Mouse (Mus musculus): ENCODE data around the gene Nudc.

Nudc gene

DNA sequence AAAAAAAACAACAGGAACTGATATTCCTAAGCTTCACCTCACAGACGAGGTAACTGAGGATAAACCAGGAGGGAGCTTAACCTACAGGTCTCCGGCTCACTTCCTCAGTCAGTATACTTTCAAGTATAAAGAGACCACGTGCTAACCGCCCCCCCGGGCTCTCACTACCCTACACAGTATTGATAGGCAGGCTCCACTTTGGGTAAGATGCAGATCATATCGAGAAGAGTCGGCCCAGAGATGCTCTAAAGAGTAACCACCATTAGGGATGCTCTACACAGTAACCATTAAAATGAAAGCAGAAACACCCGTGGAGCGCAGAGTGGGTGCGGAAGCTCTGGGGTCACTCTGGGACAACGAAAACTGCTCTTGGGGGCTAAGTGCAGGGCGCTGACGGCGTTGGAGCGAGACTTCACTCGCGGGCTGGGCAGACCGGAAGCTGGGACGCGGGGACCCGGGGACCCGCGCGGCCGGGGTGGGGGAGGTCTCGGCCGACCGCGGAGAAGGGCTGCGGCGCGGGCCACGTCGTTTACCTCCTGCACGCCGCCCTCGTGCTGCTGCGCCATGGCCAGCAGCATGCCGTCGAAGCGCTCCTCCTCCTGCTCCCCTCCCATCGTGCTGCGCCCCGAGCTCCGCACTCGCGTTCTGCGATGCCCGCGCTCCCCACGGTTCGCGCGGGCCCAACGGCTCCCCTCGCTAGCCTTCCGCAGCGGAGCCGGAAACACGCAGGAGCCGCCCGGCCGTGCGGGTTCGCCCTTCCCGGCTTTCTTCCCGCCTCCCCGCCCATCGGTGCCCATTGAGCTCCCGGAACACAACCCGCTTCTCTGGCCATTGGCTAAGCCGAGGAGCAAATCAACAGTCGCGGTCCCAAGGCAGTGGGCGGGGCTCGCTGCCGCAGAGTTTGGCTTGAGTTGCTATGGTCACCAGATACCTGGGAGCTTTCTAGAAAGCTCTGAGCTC lies at the start of gene Nudc:
Nudc (minus strand) TSS at position 725 of the 960 bp plus-strand sequence.
- peak; percentile 98 for DNase-seq (ENCODE audit: low spot score)

DNA sequence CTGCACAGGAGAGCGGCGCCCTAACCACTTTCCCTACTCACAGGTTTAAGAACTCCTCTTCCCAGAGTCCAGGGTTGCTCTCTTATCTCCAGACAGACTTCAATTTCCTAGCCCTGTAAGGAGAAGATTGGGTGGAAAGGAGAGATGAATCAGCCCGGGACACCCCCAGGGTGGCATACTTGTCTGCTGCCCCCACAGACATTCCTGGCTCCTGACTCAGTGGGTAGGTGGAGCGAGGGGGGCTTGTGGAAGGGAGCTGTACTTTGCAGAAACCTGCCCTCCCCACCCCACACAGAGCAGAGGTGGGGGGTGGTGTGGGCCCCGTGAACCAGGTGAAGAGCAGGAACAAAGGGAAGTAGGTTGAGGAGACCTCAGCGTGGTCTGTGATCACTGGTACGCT lies 49.7 kb upstream of the Nudc start:
- no peak for DNase-seq (ENCODE audit: low spot score)

DNA sequence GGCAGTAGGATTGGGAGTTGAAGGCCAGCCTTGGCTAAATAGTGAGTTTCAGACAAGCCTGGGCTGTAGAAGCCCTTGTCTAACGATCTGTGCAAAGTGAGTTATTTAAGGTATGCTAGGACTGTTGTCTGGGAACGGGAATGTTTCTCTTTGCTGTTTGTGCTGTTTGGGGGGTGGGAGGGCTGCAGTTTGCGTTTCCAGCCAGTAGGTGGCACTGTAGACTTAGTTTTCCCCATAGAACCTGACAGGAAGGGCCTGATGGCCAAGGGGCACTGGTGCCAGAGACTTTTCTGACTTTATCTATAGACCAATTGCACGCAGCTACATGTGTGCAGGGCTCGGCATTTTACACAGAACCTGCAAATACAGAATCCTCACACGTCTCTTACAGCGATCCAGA lies 46.8 kb upstream of the Nudc start:
- peak; percentile 73 for DNase-seq (ENCODE audit: low spot score)

DNA sequence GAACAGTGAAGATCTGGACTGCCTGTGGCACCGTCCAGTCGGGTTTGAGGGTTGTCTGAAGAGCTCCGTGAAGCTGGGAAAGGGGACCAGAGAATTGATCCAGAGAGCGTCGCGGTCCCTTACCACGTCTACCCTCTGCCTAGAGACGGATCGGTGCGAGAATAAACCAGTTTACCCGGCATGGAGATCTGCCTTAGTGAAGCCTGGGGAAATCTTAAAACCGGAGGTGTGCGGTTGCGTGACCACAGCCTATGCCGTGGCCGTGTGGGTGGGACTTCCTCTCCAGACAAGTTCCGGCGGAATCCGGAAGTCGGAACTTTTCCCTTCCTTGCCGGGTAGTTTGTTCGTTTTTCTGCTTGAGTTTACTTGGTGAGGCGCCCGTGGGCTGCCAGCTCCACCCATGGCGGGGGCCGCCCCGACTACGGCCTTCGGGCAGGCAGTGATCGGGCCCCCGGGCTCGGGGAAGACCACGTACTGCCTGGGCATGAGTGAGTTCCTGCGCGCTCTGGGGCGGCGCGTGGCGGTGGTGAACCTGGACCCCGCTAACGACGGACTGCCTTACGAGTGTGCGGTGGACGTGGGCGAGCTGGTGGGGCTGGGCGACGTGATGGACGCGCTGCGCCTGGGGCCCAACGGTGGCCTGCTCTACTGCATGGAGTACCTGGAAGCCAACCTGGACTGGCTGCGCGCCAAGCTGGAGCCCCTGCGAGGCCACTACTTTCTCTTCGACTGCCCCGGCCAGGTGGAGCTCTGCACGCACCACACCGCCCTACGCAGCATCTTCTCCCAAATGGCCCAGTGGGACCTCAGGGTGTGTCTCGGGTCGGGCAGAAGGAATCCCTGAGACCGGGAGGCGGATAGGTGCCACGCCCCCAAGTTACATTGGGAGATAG lies 38.5 kb upstream of the Nudc start, which contains the start of gene Gpn2:
Gpn2 (plus strand) TSS at position 304 of the 893 bp plus-strand sequence.
- DNase-seq (ENCODE audit: low spot score), result peak; percentile 84

DNA sequence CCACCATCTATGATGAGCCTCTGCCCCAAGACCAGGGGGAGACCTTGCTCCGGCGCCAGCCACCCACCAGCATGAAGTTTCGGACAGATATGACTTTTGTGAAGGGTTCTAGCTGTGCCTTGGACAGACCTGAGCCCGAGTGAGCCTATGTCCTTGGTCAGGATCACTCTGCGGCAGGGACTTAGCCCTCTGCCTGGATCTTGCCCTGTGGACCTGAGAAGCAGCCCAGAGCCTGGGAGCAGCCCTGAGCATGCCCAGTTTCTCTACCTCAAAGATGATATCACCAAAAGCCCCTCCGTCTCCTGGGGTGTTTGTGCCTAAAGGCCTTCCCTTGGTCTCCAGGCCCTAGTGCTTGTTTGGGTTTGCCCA lies 37.9 kb upstream of the Nudc start:
- no peak for DNase-seq (ENCODE audit: low spot score)

DNA sequence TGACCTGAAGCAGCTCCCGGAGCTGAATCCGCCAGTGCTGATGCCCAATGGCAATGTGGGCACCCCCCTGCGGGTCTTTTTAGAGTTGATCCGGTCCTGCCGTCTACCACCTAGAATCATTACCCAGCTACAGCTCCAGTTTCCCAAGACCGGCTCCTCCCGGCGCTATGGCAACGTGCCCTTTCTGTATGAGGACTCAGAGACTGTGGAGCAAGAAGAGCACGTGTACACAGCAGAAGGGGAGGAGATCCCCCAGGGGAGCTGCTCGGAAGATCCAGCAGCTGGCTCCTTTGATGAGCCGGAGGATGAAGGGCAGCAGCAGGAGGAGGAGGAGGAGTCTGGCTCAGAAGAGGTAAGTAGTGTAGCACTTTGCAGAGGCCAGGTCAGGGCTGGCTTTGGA lies 32.2 kb upstream of the Nudc start:
- no peak for DNase-seq (ENCODE audit: low spot score)

DNA sequence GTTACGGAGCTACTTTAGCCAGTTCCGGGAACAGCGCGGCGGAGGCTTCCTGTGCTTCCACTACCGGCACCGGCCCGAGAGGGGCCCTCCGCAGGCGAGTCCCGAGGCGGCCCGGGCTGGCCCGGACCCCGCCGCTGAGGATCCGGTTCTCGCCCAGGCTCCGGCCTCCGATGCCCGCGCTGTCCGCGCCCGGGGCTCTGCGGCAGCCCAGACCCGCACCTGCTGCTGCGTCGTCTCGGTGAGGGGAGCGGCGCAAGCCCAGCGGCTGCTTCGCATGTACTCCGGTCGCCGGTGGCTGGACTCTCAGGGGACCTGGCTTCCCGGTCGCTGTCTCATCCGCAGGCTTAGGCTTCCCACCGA lies 29.0 kb upstream of the Nudc start:
- DNase-seq (ENCODE audit: low spot score), result no peak

DNA sequence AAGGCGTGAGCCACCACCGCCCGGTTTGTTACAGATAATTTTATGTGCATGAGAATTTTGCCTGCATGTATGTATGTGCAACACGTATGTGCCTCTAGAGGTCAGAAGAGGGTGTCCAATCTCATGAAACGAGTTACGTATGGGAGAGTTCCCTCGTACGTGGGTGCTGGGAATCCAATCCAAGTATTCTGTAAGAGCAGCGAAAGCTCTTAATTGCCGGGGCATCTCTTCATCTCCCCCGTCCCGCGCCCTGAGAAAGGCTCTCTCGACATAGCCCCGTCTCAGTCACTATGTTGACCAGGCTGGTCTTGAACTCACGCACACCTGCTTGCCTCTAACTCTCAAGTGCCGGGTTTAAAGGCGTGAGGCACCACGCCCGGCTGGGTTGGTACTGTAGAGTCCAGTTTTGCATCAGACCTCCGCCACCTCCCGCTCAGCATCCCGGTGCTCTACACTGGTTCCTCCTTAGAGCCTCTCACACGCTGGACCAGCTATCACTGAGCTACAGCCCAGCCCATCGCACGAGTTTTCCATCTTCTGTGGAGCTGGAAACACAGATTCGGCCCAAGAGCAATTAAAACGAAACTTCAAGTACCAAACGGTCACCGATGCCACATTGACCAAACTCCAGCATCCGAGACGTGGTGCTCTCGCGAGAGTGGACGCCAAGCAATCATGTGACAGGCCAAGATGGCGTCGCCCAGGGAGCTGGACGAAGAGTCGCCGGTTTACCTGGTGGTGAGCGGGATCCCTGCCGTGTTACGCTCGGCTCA lies 28.5 kb upstream of the Nudc start, which contains the start of gene Gpatch3:
Gpatch3 (plus strand) TSS at position 676 of the 773 bp plus-strand sequence.
- peak; percentile 95 for DNase-seq (ENCODE audit: low spot score)

DNA sequence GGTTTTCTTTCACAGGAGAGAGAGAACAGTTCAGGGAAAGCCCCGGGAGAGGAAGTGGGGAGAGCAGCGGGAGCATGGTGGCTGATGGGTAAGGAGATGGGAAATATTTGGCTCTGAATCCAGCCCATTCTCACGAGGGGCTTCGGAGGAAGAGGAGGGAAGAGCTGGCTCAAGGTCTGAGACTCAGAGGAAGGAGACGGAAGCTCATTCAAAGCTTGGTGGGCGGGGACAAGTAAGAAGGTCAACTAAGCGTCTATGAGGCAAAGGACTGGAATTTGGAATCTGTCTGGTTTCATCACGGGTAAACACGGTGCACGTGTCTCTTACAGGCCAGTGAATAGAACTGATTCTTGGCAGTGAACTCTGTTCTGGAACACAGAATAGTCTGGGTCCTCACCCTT lies 24.3 kb upstream of the Nudc start:
- DNase-seq (ENCODE audit: low spot score), result peak; percentile 23

DNA sequence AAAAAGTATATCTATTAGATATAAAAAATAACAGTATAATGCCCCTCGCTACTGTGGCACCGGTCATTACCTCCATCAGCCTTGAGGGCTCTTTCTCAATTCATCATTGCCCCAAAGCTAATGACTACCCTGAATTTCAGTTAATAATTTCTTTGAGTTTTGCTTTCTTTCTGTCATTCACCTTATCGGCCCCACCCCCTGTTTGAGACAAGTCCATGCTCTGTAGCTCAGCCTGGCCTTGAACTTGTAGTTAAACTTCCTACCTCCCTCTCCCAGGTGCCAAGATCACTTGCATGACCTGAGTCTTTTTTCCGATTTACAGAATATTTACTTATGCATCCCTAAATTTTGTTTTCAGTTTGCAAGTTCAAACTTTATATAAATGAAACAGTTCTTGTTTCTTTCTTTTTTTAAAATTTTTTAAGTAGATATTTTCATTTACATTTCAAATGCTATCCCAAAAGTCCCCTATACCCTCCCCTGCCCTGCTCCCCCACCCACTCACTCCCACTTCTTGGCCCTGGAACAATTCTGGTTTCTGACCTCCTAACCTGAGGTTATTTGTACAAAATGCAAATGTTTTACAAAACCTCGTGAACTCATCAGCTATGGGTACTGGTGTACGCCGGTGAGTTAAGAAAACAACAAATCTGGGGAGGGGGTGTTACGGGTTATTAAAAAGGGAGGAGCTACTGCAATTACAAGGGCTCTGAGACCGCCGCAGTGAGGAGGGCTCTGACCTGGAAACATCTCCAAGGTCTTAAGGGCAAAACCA lies 23.7 kb upstream of the Nudc start:
- DNase-seq (ENCODE audit: low spot score), result no peak

DNA sequence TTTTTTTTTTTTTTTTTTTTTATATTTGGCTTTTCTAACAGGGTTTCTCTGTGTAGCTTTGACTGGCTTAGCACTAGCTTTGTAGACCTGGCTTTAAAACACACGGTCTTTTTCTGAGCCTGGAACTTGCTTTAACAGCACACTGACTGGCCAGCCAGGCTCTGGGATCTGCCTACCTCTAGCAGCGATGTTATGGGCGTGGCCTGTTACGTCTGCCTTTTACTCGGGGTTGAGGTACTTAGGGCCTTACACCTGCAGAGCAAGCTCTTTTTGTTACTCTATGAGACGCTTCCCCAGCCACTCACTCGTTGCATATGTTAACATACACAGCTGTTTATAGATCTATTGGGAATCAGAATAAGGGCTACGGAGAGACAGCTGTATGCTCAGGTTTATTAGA lies 21.5 kb upstream of the Nudc start:
- DNase-seq (ENCODE audit: low spot score), result no peak

DNA sequence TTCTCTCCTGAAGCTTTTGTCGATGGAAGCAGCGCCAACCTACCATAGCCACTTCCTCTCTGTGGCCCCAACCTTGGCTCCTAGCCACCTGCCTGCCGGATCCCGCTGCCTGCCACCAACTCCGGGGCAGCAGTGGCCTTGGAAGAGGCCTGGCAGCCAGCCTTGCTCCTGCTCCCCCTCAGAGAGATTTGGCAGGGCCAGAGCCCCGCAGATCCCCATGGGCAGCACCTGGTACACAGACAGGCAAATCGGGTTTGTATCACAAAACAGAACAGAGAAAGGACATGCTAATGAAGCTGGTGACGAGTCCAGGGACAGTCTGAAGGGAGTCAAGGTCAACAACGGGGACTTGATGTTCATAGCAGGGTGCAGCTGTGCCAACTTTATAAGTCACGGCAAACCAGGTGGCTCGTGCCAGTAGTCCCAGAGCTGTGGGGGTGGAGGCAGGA lies 17.4 kb upstream of the Nudc start:
- no peak for DNase-seq (ENCODE audit: low spot score)

DNA sequence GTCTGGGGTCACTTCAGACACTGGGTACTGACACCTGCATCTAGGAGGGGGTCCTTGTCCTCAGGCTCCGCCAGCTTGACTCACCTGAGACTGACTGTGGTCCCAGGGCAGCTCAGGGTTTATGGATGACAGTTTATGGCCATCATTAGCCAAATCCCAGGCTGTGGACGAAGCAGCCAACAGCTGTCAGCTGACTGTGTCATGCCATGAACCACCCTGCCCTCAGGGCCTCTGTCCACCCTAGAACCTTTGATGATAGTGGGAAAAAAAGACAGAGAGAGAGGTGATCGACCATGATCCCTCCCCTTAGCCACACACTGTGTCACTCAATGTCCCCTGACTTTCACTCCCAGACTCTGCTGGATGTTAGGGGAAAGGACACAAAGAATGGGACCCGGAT lies 15.8 kb upstream of the Nudc start:
- no peak for DNase-seq (ENCODE audit: low spot score)

DNA sequence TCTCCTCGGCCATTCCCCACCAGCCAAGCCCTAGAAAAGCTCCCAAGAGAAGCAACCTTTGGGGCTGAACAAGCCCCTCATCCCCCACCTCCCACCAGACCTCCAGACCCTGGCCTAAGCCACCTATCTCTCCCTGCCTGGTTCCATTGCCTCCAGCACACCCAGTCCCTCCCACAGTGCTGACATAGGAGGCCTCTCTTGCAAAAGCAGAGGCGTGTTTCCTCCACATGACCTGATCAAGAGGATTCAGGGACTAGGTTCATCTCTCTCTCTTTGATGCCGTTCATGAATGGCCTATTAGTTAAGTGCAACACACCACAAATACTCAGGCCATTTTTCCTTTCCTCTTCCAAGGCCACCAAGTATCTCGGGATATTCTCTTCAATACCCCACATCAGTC lies 14.1 kb upstream of the Nudc start:
- DNase-seq (ENCODE audit: low spot score), result no peak

DNA sequence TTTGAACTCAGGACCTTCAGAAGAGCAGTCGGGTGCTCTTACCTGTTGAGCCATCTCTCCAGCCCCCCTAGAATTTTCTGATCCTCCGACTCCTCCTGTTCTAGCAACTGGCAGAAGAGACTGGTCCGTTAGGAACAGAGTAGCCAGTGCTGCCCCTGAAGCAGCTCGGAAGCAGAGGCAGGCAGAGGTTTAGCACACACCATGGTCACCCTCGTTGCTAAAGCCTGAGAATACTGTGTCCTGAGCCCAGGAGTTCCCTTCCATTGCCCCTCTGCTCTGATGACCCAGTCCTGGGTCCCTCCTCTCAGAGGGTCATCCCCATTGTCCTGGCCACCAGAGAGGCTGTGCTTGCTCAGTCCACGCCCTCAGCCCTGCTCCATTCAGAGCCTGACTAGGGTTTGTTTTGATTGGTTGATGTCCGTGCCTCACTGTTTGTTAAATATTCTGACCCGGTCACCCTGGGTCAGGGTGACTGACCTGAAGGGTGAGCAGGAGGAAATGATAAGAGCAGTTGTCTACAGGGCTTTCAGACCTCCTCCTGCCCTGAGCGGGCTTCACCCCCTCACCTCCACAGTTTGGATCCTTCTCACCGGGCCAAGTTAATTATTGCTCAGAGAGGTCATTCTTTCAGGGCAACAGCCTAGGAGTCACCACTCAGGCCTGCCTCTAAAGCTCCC lies 11.4 kb upstream of the Nudc start:
- DNase-seq (ENCODE audit: low spot score), result no peak

DNA sequence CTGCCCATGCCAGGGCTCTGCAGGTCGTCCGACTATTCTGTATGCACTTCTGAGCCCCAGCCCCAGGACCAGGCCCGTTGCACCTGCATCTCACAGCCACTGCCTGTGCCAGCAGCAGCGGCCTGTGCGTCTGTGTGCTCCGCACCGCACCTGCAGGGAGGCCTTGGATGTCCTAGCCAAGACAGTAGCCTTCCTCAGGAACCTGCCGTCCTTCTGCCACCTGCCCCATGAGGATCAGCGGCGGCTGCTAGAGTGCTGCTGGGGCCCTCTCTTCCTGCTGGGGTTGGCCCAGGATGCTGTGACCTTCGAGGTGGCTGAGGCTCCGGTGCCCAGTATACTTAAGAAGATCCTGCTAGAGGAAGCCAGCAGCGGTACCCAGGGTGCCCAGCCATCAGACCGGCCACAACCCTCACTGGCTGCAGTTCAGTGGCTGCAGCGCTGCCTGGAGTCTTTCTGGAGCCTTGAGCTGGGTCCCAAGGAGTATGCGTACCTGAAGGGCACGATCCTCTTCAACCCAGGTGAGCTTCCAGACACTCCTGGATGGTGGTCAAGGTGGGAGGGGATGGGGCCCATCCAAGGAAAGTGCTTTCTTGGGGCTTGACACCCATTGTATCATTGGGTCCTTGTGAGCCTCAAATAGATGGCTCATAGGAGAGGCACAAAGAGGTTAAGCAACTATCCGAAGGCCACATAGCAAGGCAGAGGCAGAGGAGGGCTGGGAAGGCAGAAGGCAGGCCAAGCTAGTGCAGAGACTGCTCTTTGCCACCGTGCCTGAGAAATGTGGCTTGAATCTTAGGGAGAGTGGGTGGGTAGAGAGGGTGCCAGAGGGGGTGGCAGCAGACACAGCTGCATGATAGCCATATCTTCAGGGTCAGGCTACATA lies 7.9 kb upstream of the Nudc start:
- DNase-seq (ENCODE audit: low spot score), result no peak

DNA sequence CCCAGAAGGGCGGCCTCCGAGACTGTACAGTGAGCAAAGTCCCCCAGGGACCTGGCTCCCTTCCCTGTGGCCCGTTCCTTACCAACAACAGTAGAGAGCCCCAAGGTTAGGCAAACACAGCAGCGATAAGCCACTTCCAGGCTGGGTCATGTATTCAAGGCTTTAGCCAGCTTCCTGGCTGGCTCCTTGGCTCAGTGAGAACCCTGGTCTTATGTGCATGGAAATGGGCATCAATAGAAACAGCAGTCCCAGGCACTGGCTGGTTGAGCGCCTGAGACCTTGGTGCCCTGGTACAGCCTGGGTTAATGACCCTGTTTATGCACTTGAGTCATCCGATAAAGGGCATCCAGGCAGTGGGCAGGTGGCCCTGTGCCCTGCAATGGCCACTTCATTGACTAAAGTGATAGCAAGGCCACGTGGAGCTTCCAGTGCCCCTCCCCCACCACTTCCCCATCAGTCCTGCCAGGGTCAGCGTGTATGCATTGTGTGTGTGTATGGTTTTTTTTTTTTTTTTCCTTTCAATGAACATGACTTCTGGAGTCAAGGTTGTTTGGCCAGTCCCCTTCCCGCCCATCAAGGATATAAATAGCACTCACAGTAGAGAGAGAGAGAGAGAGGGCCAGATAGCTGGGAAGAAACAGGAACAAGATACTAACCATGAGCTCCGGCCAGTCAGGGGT lies 7.1 kb upstream of the Nudc start, which contains the start of gene Nr0b2:
Nr0b2 (plus strand) TSS at position 609 of the 680 bp plus-strand sequence.
- no peak for DNase-seq (ENCODE audit: low spot score)

DNA sequence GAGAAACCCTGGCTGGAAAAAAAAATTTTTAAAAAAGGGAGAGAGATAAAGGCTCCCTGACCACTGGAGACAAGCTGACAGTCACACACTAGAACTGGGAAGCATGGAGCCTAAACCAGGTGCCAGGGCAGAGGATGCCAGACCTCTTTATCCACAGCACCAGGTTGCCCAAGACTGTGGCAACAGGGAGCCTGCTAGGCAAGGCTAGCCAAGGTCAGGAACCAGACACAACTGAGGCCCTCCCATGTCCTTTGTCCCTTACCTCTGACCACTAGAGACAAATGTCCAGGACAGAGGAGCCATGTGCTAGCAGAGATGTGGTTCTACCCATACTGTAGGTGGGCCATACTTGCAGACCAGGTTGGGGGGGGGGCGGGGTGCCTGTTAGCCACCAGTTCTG lies 6.2 kb upstream of the Nudc start:
- DNase-seq (ENCODE audit: low spot score), result no peak

DNA sequence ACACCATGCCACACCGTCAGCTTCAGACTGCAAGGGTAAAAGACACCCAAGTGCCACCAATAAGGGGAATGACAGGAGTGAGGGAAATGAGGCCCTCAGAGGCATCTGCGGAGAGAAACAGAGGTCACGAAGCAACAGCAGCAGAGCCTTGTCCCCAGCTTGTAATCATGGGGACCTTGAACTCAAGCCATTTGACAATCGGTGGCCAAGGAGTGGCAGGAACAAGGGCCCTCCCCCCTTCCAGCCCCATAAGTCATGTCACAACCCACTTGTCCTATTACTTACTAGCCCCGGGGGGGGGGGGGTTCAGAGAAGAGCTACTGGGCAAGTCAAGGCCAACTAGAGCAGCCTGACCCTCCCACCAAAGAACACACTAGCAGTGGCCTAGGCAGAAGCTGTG lies 9.1 kb downstream of the Nudc start:
- no peak for DNase-seq (ENCODE audit: low spot score)

Data from retina, embryonic 14.5 days (tissue).